Mouse (Mus musculus) CD4-positive naive resting alpha-beta T cell, adult 76 days (primary cell): ENCODE data around the gene Olfr68. TPM values are rescaled to one million over a fixed set of nuclear protein-coding genes. Genes with fewer than 3 reads are reported as not detected.

Experiments
- total RNA-seq: library from RNA; stranded (reverse); gene quantifications from one replicate; pipeline ENCODE4 v1.2.4, GENCODE M21; 2023

The Olfr68 gene
- not detected for total RNA-seq

DNA sequence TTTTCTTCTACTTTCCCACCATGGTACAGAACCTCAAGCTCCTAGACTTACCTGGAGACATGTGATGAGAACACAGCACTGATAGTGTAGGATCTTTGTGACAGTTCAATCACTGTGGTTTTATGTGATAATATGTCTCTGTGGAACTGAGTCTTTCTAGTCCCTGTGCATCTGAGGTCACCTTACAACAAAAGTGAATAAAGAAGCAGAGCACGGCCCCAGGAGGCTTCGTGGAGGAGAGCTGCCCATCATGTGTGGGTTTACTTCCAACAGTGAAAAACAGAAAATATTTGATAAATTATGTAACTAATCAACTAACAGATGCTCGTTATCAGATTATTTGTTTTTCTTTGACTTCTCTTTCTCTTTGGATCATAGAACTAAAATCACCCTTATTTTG lies at the start of gene Olfr68:
Olfr68 (minus strand) TSS at position 101 of the 400 bp plus-strand sequence.

DNA sequence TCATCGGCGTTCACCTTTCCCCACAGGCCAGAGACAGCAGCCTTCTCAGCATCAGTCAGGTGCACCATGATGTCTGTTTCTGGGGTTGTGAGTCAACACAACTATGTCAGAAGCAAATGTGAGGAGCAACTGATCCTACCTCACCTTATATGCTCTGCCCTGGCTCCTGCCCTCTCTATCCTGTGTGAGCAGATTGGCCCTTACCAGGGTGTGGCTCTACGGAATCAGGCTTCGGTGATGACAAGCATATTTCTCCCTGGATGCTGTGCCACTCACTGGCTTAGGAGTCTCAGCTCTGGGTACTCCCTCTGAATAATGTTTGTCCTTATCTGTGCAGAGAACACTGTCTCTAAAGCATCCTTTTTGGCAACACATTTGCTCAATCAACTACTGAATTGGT lies 48.3 kb upstream of the Olfr68 start, which contains the start of gene Hbb-bs:
Hbb-bs (minus strand) TSS at position 289 of the 400 bp plus-strand sequence.

DNA sequence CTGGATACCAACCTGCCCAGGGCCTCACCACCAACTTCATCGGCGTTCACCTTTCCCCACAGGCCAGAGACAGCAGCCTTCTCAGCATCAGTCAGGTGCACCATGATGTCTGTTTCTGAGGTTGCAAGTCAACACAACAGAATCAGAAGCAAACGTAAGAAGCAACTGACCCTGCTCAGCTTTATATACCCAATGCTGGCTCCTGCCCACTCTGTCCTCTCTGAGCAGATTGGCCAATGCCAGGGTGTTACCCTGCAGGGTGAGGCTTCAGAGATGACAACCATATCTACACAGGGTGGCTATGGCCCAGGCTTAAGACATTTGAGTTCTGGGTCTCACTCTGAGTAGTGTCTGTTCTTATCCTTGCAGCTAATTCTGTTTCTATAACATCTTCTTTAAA lies 34.3 kb upstream of the Olfr68 start, which contains the start of gene Hbb-bt:
Hbb-bt (minus strand) TSS at position 231 of the 400 bp plus-strand sequence.

DNA sequence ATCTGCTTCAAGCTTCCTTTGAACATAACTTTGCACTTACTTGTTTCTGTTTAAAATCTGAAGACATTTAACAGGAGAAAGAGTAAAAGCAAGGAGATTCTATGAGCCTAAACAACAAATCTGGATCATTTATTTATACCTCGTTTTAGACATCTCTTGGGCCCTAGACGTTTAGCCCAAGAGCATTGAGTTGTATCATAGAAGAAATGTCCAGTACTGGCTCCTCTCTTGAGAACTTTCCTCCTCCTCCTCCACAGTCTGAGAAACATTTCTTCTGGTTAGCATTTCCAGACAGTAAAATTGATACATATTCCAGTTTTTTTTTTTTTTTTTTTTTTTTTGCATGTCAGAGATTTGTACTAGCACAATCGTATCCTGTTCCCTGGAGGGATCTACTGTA lies 12.2 kb upstream of the Olfr68 start, which contains the start of gene Olfr67:
Olfr67 (minus strand) TSS at position 101 of the 400 bp plus-strand sequence.

DNA sequence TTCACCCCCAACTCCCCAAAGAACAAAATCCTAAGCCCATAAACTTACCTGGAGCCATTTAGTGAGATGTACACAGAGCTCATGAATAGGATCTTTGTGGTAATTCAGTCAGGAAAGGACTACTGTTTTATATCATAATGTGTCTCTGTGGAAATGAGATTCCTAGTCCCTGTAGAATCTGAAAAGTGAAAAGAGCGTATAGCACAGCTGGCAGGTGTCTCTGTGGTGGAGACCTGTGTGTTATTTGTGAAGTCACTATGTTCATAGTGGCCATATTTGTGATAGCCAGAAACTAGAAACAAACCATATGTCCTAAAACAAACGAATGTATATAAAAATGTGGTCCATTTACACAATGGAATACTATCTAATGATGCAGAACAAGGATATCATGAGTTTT lies 8.0 kb downstream of the Olfr68 start, which contains the start of gene Olfr69:
Olfr69 (minus strand) TSS at position 101 of the 400 bp plus-strand sequence.

DNA sequence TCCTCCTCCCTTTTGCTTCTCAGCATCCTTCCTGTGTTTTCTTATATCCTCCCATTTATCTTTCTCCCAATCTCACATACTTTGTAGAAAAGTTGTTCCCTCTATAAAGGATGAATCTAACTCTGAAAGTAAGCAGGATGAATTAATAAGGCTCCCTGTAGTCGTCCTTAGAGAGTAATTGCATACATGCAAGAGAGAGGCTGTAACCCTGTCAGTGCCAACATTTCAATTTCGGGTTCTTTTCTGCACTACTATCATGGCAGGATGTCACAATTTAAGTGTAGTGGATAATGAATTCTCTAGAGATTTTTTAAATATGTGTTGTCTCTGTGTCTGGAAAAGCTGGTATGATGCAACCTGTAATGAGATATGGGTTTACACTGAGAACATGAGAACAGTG lies 22.3 kb downstream of the Olfr68 start, which contains the start of gene Olfr630:
Olfr630 (minus strand) TSS at position 101 of the 400 bp plus-strand sequence.

DNA sequence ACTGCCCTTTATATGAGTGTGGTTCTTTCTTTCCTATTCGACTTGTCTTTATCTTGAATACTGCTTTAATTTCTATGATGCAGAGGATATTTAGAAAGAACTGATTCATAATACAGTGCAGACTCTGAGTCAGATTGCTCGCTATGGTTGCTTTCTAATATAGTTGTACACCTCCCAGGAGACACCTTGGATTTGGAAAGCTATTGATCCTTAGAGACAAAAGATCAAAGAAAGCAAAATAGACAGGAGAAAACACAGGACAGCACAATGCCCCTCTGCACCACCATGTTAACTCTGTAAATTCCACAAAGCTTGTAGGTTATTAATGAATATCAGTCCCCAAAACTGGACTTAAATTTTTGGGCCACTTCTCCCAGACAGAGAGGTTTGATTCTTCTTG lies 34.7 kb downstream of the Olfr68 start, which contains the start of gene Olfr629:
Olfr629 (minus strand) TSS at position 101 of the 400 bp plus-strand sequence.

DNA sequence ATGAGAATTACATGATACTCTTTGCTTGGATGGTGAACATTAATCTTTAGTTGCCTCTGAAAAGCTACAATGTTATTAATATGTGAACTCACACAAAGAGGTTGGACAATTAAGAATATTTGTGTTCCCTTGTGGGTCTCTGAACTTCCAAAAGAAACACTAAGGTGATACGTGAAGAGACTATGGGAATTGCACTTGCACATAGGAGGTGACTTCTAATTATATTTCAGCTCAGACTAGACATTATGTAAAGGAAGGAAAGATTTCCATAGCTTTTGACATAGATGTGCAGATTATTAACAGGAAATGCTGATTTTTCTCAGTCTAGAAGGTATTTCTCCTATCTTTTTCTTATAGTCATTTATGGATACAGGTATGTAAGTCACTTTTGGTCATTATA lies 49.4 kb downstream of the Olfr68 start, which contains the start of gene Olfr628:
Olfr628 (plus strand) TSS at position 301 of the 400 bp plus-strand sequence.

Other genes starting within 250 kb of the Olfr68 start
- not detected for gene Olfr612, start 237.0 kb downstream of the Olfr68 start, total RNA-seq
- gene Olfr613, start 231.6 kb downstream of the Olfr68 start, total RNA-seq: not detected
- gene Olfr615, start 223.6 kb downstream of the Olfr68 start, total RNA-seq: not detected
- gene Olfr616, start 210.6 kb downstream of the Olfr68 start, total RNA-seq: not detected
- not detected for gene Olfr617, start 206.6 kb downstream of the Olfr68 start, total RNA-seq
- not detected for gene Olfr618, start 189.6 kb downstream of the Olfr68 start, total RNA-seq
- gene Olfr619, start 179.1 kb downstream of the Olfr68 start, total RNA-seq: not detected
- gene Olfr620, start 167.2 kb downstream of the Olfr68 start, total RNA-seq: not detected
- gene Olfr622, start 137.0 kb downstream of the Olfr68 start, total RNA-seq: not detected
- not detected for gene Olfr623, start 116.0 kb downstream of the Olfr68 start, total RNA-seq
- not detected for gene Olfr624, start 108.5 kb downstream of the Olfr68 start, total RNA-seq
- not detected for gene Olfr625-ps1, start 97.0 kb downstream of the Olfr68 start, total RNA-seq
- gene Olfr243, start 65.0 kb downstream of the Olfr68 start, total RNA-seq: not detected
- not detected for gene Olfr628, start 49.3 kb downstream of the Olfr68 start, total RNA-seq
- not detected for gene Olfr629, start 34.8 kb downstream of the Olfr68 start, total RNA-seq
- not detected for gene Olfr630, start 22.4 kb downstream of the Olfr68 start, total RNA-seq
- gene Olfr69, start 8.1 kb downstream of the Olfr68 start, total RNA-seq: not detected
- not detected for gene Olfr67, start 12.1 kb upstream of the Olfr68 start, total RNA-seq
- 492 TPM for gene Hbb-bt, start 34.3 kb upstream of the Olfr68 start, total RNA-seq
- gene Hbb-bs, start 48.4 kb upstream of the Olfr68 start, total RNA-seq: 2,802 TPM
- gene Hbb-bh2, start 60.8 kb upstream of the Olfr68 start, total RNA-seq: not detected
- gene Hbb-bh1, start 63.5 kb upstream of the Olfr68 start, total RNA-seq: not detected
- not detected for gene Hbb-y, start 73.5 kb upstream of the Olfr68 start, total RNA-seq
- gene Olfr66, start 106.6 kb upstream of the Olfr68 start, total RNA-seq: not detected
- not detected for gene Olfr64, start 114.8 kb upstream of the Olfr68 start, total RNA-seq
- gene Olfr65, start 123.8 kb upstream of the Olfr68 start, total RNA-seq: not detected
- gene Olfr631, start 149.1 kb upstream of the Olfr68 start, total RNA-seq: not detected
- not detected for gene Olfr632, start 154.6 kb upstream of the Olfr68 start, total RNA-seq
- gene Olfr633, start 164.7 kb upstream of the Olfr68 start, total RNA-seq: not detected
- not detected for gene Olfr635, start 191.5 kb upstream of the Olfr68 start, total RNA-seq
- not detected for gene Olfr638, start 219.0 kb upstream of the Olfr68 start, total RNA-seq
- gene Olfr639, start 237.6 kb upstream of the Olfr68 start, total RNA-seq: not detected
- not detected for gene Olfr640, start 245.9 kb upstream of the Olfr68 start, total RNA-seq